Mouse (Mus musculus) inflammation-experienced regulatory T-cells, adult 6 months (primary cell): ENCODE measurements around the gene Spns2. TPM values are rescaled to one million over a fixed set of nuclear protein-coding genes. Genes with fewer than 3 reads are reported as not detected.

Source experiments
- ATAC-seq: one replicate; pipeline ENCODE4 v1.8.0; 2017
- polyA plus RNA-seq, 3 experiments: library from polyadenylated mRNA; unstranded; fragments of 100-300 nt; shearing (Covaris generic); gene quantifications; one replicate each; pipeline ENCODE4 v1.2.1; 2017

The Spns2 gene
- polyA plus RNA-seq, 3 experiments from 2014 or later, result not detected

DNA sequence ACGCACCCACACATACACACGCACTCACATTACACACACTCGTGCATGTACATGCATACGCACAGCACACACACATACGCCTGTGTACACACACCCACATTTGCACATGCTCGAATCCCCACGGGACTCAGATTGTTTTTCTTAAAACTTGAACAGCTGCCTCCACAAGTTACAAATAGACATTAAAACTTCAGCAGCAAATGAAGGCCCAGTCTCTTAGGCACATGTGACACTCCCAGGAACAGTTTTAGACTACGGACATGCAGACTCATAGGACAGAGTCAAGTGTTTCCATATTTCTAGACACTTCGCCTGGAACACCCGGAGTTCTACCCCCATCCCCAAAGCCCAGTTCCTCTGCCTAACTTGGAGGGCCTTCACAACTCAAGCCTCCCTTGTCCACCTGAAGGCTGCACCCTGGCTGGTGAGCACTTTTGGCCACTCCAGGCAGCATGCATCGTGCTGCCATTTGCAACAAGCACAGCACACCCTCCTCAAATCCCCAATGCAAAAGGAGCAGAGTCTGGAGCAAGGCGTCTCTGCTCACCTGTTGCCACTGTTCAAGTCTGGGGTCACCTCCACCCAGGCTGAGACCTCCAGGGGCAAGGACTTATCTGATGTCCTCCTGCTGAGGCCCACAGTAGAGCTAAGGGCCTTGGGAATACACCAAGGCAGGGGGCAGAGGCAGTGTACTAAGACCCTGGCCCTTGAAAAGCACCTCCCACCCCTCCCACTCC lies 79.9 kb downstream of the Spns2 start:
- no peak for ATAC-seq

DNA sequence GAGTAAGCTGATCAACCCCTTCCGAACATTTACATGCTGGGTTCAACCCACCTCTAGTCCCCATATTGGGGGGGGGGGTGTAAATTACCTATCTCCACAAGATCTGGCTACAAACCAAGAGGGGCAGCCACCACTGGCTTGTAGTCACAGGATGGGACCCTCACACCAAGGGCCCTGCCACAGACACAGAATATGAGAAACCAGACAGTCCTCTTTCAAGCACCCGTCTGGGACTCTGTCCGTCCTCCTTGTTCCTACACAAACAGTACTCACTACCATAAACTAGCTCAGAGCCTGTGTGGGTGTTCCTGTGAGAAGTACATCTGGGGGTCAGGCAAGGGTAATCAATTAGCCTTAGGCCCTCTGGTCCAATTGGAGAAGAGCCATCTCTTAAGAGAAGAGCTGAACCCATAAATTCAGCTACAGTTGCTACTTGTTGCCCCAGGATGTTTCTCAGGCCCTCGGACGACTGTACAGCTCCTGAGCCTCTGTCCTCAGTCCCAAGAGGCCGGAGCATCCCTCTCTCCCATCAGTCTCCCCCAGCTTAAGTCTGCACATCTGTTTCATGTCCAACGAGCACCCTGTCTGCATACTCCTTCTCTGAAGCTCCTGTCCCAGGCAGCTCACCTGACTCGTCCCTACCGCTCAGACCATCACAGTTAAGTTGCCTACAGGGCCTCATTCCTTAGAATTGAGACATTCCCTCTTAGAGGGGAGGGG lies 81.1 kb downstream of the Spns2 start:
- no peak for ATAC-seq

DNA sequence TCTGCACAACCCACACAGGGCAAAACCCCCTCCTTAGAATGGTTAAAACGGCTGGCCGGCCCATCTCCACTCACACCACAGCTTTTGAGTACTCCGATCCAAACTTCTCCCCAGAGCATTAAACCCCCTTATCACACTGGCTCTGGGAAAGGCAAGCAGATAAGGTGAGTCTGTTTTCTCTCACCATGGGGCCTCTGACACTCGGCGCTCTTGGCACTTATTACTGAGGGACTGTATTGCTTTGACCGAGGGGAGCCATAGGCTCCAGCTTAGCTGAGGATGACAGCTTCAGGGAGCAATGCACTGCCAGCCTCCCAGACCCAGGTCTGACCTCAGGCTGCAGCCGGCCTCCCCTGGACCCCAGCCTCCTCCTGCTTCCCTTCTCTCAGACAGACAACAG lies 82.1 kb downstream of the Spns2 start:
- ATAC-seq, result no peak

DNA sequence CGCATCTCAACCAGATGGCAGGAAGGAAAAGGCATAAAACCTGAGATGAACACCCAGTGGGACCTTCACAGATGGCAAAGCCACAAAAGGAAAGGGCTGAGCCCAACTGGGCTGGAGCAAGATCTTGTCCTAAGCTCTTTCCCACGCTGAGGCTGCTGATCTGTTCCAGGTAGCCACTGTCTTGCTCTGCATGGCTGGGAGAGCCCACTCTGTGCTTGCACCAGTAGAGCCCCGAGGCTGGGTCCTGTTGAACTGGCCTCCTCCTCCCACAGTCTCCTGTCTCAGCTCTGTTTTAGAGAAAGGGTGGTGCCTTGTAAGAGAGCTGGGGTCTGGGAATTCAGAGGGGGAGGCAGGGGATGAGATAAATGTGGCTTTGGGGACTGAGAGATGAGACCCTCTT lies 82.6 kb downstream of the Spns2 start:
- ATAC-seq, result no peak

DNA sequence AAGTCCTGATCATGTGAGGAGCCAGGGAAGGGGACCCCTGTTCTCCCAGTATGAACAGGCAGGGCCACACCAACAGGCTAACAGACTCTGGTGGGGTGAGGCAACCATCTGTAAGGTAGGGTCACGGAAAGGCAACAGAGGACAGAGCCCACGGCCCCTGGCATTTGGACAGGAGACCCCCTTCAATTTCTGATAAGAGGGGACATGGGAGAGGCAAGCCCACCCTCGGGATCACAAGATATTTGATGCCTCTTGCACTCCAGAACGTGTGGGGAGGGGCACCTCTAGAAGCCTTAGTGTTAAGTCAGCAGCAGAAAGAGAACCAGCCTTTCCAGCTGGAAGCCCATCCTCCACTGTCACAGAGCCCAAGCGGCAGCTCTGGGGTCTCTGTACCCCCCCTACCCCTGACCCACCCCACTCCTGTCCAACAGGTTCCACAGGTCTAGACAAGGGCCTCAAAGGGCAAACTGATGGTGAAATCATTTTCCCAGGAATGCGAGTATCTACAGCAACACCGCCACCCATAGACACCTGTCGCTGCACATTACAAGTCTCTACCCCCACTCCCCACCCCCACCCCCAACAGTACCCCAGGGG lies 83.5 kb downstream of the Spns2 start:
- ATAC-seq, result no peak

DNA sequence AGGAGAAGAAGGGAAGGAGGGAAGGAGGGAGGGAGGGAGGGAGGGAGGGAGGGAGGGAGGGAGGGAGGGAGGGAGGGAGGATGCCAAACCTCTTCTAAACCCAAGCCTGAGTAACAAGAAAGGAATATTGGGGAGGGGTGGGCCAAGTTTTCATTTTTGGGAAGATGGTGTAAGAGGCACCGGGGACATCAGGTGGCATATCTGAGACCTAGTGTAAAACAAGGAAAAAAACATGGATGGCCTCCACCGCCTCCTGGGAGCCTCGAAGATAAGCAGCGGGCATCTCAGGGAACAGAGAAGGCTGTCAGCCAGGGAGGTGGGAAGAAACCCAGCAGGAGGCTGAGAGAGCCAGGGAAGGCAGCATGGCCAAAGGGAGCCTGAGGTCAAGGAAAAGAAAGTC lies 84.2 kb downstream of the Spns2 start:
- no peak for ATAC-seq

DNA sequence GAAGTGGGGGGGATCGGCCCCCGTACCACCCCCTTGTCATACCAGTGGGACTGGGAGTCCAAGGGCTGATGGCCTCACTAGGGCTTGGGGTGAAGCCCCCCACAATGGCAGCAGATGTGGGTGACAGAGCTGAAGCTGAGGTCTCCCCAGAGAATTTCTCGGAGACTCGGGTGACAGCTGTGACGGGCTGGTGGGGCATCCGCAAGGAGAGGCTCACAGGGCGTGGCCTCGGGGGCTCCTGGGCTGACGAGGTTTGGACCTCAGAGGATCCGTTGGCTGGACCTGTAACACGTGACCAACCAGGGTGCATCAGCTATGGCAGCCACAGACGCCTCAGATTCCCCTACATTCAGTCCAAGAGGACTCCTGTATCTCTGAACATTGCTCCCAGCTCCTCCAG lies 86.7 kb downstream of the Spns2 start:
- ATAC-seq, result no peak

DNA sequence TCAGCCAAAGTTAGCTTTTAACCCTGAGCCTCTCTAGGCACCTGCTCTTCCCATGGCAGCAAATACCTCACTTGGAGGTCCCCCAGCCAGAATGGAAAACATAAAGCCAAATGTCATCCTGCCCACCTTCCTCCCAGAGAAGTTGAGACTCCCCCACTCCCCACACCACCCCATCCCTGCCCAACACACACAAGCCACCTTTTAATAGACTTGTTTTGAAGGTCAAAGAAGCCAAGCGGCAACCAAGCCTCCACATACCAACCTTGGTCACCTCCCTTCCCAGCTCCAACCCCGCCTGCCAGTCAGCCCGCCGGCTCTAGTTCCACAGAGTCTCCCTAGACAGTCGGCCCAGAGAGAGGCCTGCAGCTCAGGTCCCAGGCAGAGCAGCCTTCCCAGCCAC lies 87.7 kb downstream of the Spns2 start:
- no peak for ATAC-seq

Other genes starting within 250 kb of the Spns2 start
- gene Slc13a5, start 222.7 kb downstream of the Spns2 start, polyA plus RNA-seq, result not detected
- 100 to 1,000 TPM in 1 of 3 experiments, 10 to 100 TPM in 2; 45.3 to 118 (median 50.4) TPM for gene Xaf1, start 188.3 kb downstream of the Spns2 start, polyA plus RNA-seq
- not detected for gene Fbxo39, start 175.5 kb downstream of the Spns2 start, polyA plus RNA-seq
- gene Tekt1, start 127.5 kb downstream of the Spns2 start, polyA plus RNA-seq, result not detected
- gene Smtnl2, start 78.2 kb downstream of the Spns2 start, polyA plus RNA-seq, result not detected
- not detected for gene Ggt6, start 54.4 kb downstream of the Spns2 start, polyA plus RNA-seq
- 10 to 100 TPM; 46.1 to 71.2 (median 64.1) TPM for gene Mybbp1a, start 48.5 kb downstream of the Spns2 start, polyA plus RNA-seq
- 1 to 10 TPM in 1 of 3 experiments, under 1 TPM in 2; 0.24 to 1.2 (median 0.25) TPM for gene Spns3, start 60.6 kb upstream of the Spns2 start, polyA plus RNA-seq
- 10 to 100 TPM; 38.6 to 45.4 (median 42.8) TPM for gene Ube2g1, start 117.4 kb upstream of the Spns2 start, polyA plus RNA-seq
- 10 to 100 TPM; 30.2 to 52.7 (median 40.1) TPM for gene Ankfy1, start 200.1 kb upstream of the Spns2 start, polyA plus RNA-seq